Mouse (Mus musculus) cerebellum, adult 11 months (tissue): Measurements from ENCODE around the gene Klhl35.
"Not testable (repeated sequence)": the region's sequence is repeated elsewhere in the genome, so short reads cannot be mapped to it uniquely, and the experiment has no call there.

ENCODE experiments used
- DNase-seq: peaks from one replicate; pipeline ENCODE4 v3.0.0; 2022

Gene Klhl35

DNA sequence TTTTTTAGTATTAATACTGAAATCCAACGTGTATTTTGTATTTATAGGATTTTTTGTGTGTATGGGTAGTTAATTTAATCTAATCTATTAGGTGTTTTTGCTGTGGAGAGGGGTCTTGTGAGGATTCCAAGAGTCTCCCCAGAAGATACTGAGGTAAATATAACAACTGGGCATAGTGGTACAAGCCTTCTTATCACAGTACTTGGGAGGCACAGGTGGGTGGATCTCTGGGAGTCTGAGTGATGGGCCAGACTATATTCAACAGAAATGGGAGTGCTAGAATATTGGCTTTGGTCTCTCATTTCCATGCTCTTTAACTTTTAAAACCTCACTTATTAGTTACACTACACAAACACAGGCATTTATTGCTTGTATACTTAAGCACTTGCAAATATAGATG is 35.3 kb downstream of the Klhl35 start:
- no peak for DNase-seq

DNA sequence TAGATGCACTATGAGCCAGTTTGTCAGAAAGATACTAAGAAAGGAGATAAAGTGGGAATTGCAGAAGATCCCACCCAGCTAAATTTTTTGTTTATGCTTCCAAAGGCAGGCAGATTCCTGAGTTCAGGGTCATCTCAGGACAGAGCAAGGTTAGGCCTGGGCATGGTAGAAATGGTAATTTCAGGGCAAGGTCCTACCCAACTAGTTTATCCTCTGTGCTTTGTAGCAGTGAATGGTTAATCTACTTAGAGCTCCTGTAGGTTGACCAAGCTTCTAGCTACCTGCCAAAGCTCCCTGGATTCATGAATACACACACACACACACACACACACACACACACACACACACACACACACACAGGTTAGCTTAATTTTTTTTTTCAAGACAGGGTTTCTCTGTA is 38.8 kb downstream of the Klhl35 start:
- no peak for DNase-seq

DNA sequence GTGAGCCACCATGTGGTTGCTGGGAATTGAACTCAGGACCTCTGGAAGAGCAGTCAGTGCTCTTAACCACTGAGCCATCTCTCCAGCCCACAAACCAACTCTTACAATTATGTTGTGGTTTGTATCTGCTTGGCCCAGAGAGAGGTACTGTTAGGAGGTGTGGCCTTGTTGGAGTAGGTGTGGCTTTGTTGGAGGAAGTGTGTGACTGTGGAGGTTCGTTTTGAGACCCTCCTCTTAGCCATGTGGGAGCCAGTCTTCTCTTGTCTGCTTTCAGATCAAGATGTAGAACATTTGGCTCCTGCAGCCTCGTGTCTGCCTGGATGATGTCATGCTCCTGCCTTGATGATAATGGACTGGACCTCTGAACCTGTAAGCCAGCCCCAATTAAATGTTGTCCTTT is 42.4 kb downstream of the Klhl35 start:
- DNase-seq: not testable (repeated sequence)

DNA sequence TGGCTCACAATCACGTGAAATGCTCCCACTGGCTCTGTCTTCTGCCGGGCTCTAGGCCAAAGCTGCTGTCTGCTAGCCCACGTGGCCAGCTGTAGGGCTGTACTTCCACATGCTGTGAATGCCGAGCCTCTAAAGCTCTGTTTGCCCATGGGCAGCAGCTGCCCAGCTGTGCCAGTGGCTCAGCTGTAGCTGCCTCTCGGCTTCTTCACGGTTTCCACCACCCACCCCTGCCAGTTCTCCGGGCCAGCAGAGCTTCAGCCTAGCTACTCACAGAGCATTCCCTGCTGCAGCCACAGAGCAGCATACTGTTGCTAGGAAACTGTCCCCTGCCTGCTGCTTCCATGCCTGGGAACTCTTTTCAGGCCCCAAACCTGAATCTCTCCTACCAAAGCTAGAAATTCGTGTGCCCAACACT is 44.3 kb downstream of the Klhl35 start:
- DNase-seq: no peak

DNA sequence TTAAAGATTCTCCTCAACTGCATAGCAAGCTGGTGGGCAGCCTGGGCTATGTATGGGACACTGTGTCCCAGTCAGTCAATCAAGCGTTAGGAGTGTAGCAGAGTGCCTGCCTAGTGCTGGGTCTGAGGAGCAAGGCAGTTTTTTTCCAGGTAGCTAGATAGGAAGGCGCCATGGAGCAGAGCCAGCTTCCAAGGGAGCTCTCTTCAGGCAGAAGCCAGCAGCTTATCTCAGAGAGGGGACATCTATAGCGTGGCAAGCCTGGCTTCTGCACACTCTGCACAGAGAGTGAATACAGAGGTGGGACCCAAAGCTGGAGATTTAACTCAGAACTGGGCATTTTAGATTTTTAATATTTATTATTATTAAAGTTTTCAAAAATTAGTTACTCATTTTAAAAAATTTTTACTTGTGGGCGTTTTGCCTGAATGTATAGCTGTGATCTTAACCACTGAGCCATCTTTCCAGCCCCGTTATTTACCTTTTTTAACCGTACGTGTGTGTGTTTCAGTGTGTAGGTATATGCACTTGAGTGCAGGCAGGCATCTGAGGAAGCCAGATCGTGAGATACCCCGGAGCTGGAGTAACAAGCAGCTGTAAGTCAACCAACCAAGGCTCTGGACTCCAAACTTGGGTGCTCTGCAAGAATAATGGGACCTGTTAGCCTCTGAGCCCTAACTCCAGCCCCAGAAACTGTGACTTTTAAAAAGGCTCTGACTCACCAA is 50.4 kb downstream of the Klhl35 start:
- no peak for DNase-seq

DNA sequence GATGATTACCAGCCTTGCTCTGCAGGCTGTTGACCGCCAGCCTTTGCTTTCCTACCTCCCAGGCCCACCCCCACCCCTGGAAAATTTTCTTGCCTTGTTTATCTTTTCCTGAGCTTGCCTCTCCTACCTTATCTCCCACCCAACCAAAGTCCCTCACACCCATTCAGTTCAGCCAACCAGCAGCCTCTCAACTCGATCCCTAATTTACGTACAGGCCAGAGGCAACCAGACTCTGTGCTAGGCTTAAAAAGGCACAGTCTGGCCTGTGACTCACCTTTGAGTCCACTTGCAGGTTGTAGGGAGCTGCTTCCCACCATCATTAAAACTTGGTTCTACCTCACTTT is 51.0 kb downstream of the Klhl35 start:
- DNase-seq: no peak

DNA sequence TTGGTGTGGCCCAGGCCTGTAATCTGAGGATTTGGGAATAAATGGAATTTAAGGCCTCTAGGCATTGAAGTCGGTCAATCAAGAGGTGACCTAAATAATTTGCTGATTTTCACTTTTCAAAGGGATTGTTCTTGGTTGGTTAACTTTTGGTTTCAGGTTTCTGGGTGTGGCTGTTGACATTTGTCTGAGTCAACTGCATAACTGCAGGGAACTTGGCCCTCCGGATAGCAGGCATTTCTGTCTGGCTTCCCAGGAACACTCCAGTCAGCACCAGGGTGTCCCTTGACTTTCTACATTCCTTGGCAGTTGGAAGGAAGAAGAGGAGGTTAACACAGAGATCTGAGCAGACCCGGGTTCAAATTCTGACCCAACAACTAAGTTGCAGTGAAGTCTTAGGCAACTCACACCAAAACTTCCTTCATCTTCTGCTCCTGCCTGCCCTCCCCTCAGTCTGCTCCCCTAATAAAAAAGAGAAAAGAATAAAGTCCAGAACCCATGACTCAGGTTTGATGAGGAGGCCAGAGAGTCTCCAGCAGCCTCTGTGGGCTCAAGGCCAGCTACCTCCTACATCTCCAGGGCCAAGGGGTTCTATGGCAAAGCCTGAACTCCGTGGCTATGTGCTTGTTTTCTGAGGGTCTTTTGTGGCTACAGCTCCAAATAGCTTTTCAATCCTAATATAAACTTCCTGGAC is 53.3 kb downstream of the Klhl35 start:
- no peak for DNase-seq

DNA sequence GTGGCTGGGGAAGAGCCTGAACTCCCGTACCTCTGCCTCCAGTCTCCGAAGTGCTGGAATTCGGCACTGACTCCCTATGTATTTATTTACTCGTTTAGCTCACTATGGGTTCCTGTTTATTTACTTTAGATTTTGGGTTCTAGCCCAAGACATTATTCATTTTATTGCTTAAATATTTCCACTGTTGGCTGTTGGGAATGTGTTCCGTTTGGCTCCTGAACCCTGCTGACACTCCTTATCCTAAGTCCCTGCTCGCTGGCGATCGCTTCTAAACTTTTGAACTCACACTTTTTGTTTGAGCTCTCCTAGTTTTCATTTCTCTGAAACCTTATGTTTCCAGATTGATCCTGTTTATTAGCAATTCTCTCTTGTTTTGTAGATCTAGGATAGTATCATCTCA is 57.3 kb downstream of the Klhl35 start:
- DNase-seq: no peak
